Mouse (Mus musculus): ENCODE data around the gene Pla2g4e.

DNA sequence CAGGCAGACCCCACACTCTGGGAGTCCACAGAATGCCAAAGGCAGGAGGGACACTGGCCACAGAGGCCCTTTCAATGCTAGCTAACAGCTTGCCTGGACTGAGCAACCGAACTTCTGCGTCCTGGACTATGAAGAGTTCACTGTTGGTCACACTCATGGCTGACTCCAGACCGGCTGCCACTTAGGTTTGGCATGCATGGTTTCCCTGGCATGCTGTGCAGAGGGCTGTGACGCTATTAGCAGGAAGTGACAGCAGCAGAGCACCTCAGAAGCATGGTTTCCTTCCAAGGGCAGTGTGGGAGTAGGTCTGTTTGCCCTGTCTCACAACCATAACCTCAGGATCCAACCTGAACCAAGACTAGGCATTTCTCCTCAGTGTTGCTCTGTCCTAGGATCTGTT, 118.7 kb downstream of the Pla2g4e start:
- TF ChIP-seq ZNF384 (IDR thresholded peaks at IDR 0.05; ENCODE audit: low read depth, low read length) (no peak), HCFC1 (IDR thresholded peaks at IDR 0.05; ENCODE audit: borderline replicate concordance, insufficient read depth, low read length) (no peak), ZC3H11A (IDR thresholded peaks at IDR 0.05; ENCODE audit: borderline replicate concordance, low read depth, low read length) (no peak), MAFK (IDR thresholded peaks at IDR 0.05; ENCODE audit: insufficient read depth, low read depth, low read length) (no peak), CHD2 (IDR thresholded peaks at IDR 0.05; ENCODE audit: low read depth, low read length) (no peak)
